8 mouse cellular contexts compared by ENCODE assay signal in the genomic region with DNA sequence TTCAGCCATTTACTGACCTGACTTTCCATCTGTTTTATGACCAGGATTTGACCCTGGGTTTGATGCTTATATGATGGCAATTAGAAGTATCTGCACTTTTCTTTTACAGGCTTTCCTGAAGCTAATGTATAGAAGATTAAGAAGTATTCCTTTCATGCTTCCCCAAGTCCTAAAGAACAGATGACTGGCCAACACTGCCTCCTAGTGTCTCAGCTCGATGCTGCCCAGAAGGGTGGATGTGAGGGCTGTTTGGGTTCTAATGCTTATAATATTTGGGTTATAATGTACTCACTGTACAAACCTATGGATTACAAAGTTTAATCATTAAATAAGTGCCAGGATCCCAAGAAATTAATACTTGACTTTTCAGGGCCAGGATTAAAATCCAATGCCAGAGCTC. TPM values are rescaled to one million over a fixed set of nuclear protein-coding genes. Genes with fewer than 3 reads are reported as not detected.
DNase-seq lines count a peak whose midpoint lies in the region; ATAC-seq and TF ChIP-seq lines count a peak whose summit lies in the region.

No protein-coding gene starts in this region.

- H3K4me2 ChIP-seq in heart, embryonic 11.5 days = no peak overlapping the region
- no peak overlapping the region for H3K4me2 ChIP-seq in lung, postnatal 0 days (replicated peaks; ENCODE audit: low read depth, low read length)

- 3% methylated on average over 1 of the region's 1 CpGs for WGBS in heart, adult 2 months
- WGBS in heart, embryonic 11.5 days (ENCODE audit: insufficient replicate concordance) = 6% methylated on average over 1 of the region's 1 CpGs
- WGBS in lung, postnatal 0 days = 10% methylated on average over 1 of the region's 1 CpGs

- intact Hi-C loops in heart, adult 2 months (cut with DNase I) = loop anchor here (2.0 kb wide), 1 partner anchor 314 kb away; no protein-coding TSS in a partner anchor
- intact Hi-C loops in heart, postnatal 10 days (cut with DNase I) = loop anchor here (1.0 to 5.0 kb wide), 2 partner anchors 297 to 314 kb away; no protein-coding TSS in a partner anchor

- H3K36me3 ChIP-seq in heart, adult 2 months (ENCODE audit: control insufficient read depth, insufficient read depth, low read length) = no peaks in the 10 kb centered on the region
- H3K36me3 ChIP-seq in heart, embryonic 11.5 days (ENCODE audit: control insufficient read depth, insufficient read depth, low read length) = no peaks in the 10 kb centered on the region
- no peaks in the 10 kb centered on the region for H3K36me3 ChIP-seq in testis, adult 2 months (ENCODE audit: control insufficient read depth, insufficient read depth, low read length)
- no peaks in the 10 kb centered on the region for H3K36me3 ChIP-seq in lung, postnatal 0 days (ENCODE audit: insufficient read depth, low read length)

- no peaks in the 10 kb centered on the region for H3K9me3 ChIP-seq in heart, embryonic 11.5 days (replicated peaks; ENCODE audit: control insufficient read depth, low read length)
- H3K9me3 ChIP-seq in lung, postnatal 0 days (ENCODE audit: low read length) = no peaks in the 10 kb centered on the region

- H3K27me3 ChIP-seq in heart, adult 2 months (ENCODE audit: control insufficient read depth, insufficient read depth, low read length) = no peaks in the 10 kb centered on the region
- no peaks in the 10 kb centered on the region for H3K27me3 ChIP-seq in heart, embryonic 11.5 days (ENCODE audit: control insufficient read depth, insufficient read depth, low read length)
- H3K27me3 ChIP-seq in testis, adult 2 months (ENCODE audit: control insufficient read depth, insufficient read depth, low read length) = no peaks in the 10 kb centered on the region
- no peaks in the 10 kb centered on the region for H3K27me3 ChIP-seq in lung, postnatal 0 days (replicated peaks; ENCODE audit: insufficient read depth, low read length)

- no peak for TF ChIP-seq POLR2A in heart, adult 2 months (IDR thresholded peaks at IDR 0.05; ENCODE audit: insufficient read depth, low read depth, low read length)
- TF ChIP-seq POLR2A in testis, adult 2 months (IDR thresholded peaks at IDR 0.05; ENCODE audit: control insufficient read depth, low read depth, low read length) = no peak

- TF ChIP-seq CTCF in heart, adult 2 months (IDR thresholded peaks at IDR 0.05) = peak; percentile 87
- TF ChIP-seq CTCF in testis, adult 2 months (IDR thresholded peaks at IDR 0.05; ENCODE audit: control insufficient read depth, insufficient read depth, insufficient replicate concordance, low read depth, low read length) = peak; percentile 32; the same call in 1 of the 2 replicates
- TF ChIP-seq CTCF in lung, postnatal 0 days (IDR thresholded peaks at IDR 0.05) = peak; percentile 80

- no peak overlapping the region for H3K27ac ChIP-seq in heart, adult 2 months
- H3K27ac ChIP-seq in heart, embryonic 11.5 days (ENCODE audit: low read depth, low read length) = no peak overlapping the region
- no peak overlapping the region for H3K27ac ChIP-seq in testis, adult 2 months (ENCODE audit: control insufficient read depth, insufficient read depth, low read depth, low read length)
- H3K27ac ChIP-seq in lung, postnatal 0 days (ENCODE audit: low read length) = no peak overlapping the region

- H3K79me2 ChIP-seq in heart, adult 2 months (replicated peaks; ENCODE audit: control insufficient read depth, insufficient read depth, low read length) = no peaks in the 10 kb centered on the region

- no peak for ATAC-seq in heart, embryonic 11.5 days (replicated peaks; ENCODE audit: insufficient number of reproducible peaks, low FRiP score, low TSS enrichment)
- ATAC-seq in lung, postnatal 0 days = no peak

- H3K4me3 ChIP-seq in heart, adult 2 months = no peak overlapping the region
- H3K4me3 ChIP-seq in heart, embryonic 11.5 days (ENCODE audit: low read depth, low read length) = no peak overlapping the region
- no peak overlapping the region for H3K4me3 ChIP-seq in testis, adult 2 months (ENCODE audit: control insufficient read depth, low read depth, low read length)
- H3K4me3 ChIP-seq in lung, postnatal 0 days (ENCODE audit: low read depth, low read length) = no peak overlapping the region

- H3K4me1 ChIP-seq in heart, adult 2 months (ENCODE audit: control insufficient read depth, insufficient read depth, low read length) = no peaks in the 10 kb centered on the region
- no peaks in the 10 kb centered on the region for H3K4me1 ChIP-seq in heart, embryonic 11.5 days (ENCODE audit: control insufficient read depth, insufficient read depth, low read length)
- H3K4me1 ChIP-seq in testis, adult 2 months (ENCODE audit: control insufficient read depth, insufficient read depth, low read length) = no peaks in the 10 kb centered on the region
- H3K4me1 ChIP-seq in lung, postnatal 0 days (ENCODE audit: insufficient read depth, low read depth, low read length) = no peaks in the 10 kb centered on the region

- 0 out of 2 replicates have a peak, but pooled peaks have one; percentile 43 for TF ChIP-seq EP300 in heart, adult 2 months (IDR thresholded peaks at IDR 0.05; ENCODE audit: insufficient read depth, low read depth, low read length)
- no peak for TF ChIP-seq EP300 in lung, postnatal 0 days (IDR thresholded peaks at IDR 0.05)

- no peak overlapping the region for H3K9ac ChIP-seq in heart, adult 2 months (ENCODE audit: low read depth, low read length)
- H3K9ac ChIP-seq in heart, embryonic 11.5 days (ENCODE audit: low read depth, low read length) = no peak overlapping the region
- H3K9ac ChIP-seq in lung, postnatal 0 days (replicated peaks; ENCODE audit: low read depth) = no peak overlapping the region

- DNase-seq in heart, adult 2 months = peak; percentile 23 to 58
- no peak for DNase-seq in testis, postnatal 14 days (ENCODE audit: low spot score)
- DNase-seq in c-Kit-positive CD71-positive TER-119-positive erythroid progenitor cells, embryonic 14.5 days (ENCODE audit: low spot score) = peak; percentile 19
- peak; percentile 45 to 70 for DNase-seq in heart, postnatal 10 days
- peak; percentile 44 for DNase-seq in lung, postnatal 0 days (ENCODE audit: low spot score)
- DNase-seq in yolk sac, embryonic 10.5 days (ENCODE audit: low spot score) = peak; percentile 6

RNA-seq across cellular contexts. Expression of a gene that starts 25.5 kb away (rescaled TPM):
- 10 to 100 TPM; 33.7 to 46.8 TPM for total RNA-seq in heart, adult 2 months (2021)
- polyA plus RNA-seq in heart, adult 2 months (2012; rRNA removed) = 28.3 and 28.5 TPM in 2 replicates
- 37.4 and 42.5 TPM in 2 replicates for polyA plus RNA-seq in heart, embryonic 11.5 days (2014; fragmentation: Nextera tagmentation; extraction: Ambion mirVana)
- 1.7 and 2.0 TPM in 2 replicates for polyA plus RNA-seq in testis, adult 2 months (2012; rRNA removed)
- 10 to 100 TPM; 18.6 to 19.5 TPM for total RNA-seq in heart, postnatal 10 days (2021)
- polyA plus RNA-seq in lung, postnatal 0 days (2015; fragmentation: Nextera tagmentation; extraction: Ambion mirVana) = 0.53 and 0.79 TPM in 2 replicates

RNA-seq across cellular contexts. Expression of a gene that starts 28.7 kb away (rescaled TPM):
- total RNA-seq in heart, adult 2 months (2021) = 1 to 10 TPM; 4.8 to 7.3 TPM
- polyA plus RNA-seq in heart, adult 2 months (2012; rRNA removed) = 3.0 and 6.6 TPM in 2 replicates
- 10.0 and 11.1 TPM in 2 replicates for polyA plus RNA-seq in heart, embryonic 11.5 days (2014; fragmentation: Nextera tagmentation; extraction: Ambion mirVana)
- 16.2 and 17.7 TPM in 2 replicates for polyA plus RNA-seq in testis, adult 2 months (2012; rRNA removed)
- 1 to 10 TPM; 5.6 to 7.2 TPM for total RNA-seq in heart, postnatal 10 days (2021)
- polyA plus RNA-seq in lung, postnatal 0 days (2015; fragmentation: Nextera tagmentation; extraction: Ambion mirVana) = 1.6 and 1.9 TPM in 2 replicates

Comparison
In these comparisons a context has a peak if more than half of its experiments do, and no peak if none do; other contexts are left out.
1. CTCF ChIP-seq: peak in every context shown above with its lines; median percentile 87 in heart, adult 2 months; 80 in lung, postnatal 0 days; 32 in testis, adult 2 months.